Mouse (Mus musculus) embryonic fibroblast, embryonic 13.5 days (primary cell): ENCODE results near the gene Ociad1.

Experiments
- CTCF ChIP-seq: IDR thresholded peaks from 2 replicates; pipeline ENCODE4 v1.5.1; 2011; ENCODE audit warnings: mild to moderate bottlenecking, control low read depth, low read length, moderate library complexity, borderline replicate concordance; ENCODE audit not compliant: insufficient read depth
- POLR2A ChIP-seq: IDR thresholded peaks from 2 replicates; pipeline ENCODE4 v1.6.1; 2011; ENCODE audit warnings: low read depth, mild to moderate bottlenecking, control low read depth, low read length, moderate library complexity

DNA sequence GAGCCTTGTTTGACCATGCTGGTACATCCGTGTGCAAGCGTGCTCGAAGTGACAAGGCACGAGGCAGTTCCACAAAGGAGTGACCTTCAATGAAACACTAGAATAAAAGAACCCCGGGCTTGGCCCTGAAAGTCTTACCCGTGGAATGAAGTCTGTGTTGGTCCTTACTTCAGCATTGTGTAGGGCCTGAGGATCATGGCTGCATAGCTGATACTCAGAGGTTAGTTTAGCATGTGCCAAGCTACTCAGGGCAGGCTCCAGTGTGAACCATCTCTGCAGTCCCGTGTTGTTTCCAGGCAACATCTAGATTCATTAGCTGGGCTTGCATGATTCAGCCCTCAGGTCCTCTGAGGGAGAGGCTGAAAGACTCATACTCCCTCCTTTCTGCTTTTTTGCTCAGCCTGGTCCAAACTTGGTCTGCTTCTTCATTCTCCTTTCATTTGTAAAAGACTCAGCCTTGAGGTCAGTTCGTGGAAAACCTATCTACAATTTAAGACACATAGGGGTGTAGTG lies 48.2 kb downstream of the Ociad1 start, which contains the start of gene Ociad2:
- no peak for TF ChIP-seq POLR2A
- no peak for TF ChIP-seq CTCF
